Mouse (Mus musculus) left cerebral cortex, postnatal 14 days (tissue): Measurements from ENCODE around the gene Ccdc186. TPM values are rescaled to one million over a fixed set of nuclear protein-coding genes. Genes with fewer than 3 reads are reported as not detected.
"Not testable (repeated sequence)": the region's sequence is repeated elsewhere in the genome, so short reads cannot be mapped to it uniquely, and the experiment has no call there.

Experiments used
- DNase-seq, 2 experiments: peaks; one replicate each; pipeline ENCODE4 v3.0.0; 2021 to 2022; ENCODE audit warnings: low spot score in 2 of 2, mixed read lengths in 1 of 2
- intact Hi-C: fragments of 180-260 bp; cut with DNase I; formaldehyde crosslinking; loops from one replicate; pipeline ENCODE4 v1.15.1; 2025
- total RNA-seq, 2 experiments: library from RNA; stranded (reverse); gene quantifications; 2 replicates each; pipeline ENCODE4 v1.2.3; 2021

The Ccdc186 gene
- total RNA-seq, 2 experiments from 2014 or later: 43.6 to 47.2 TPM

GRCm38 (mm10) chr19:56762686-56763085, 59.3 kb downstream of the Ccdc186 start:
- DNase-seq: no peak
- intact Hi-C loops: no loop called here

GRCm38 (mm10) chr19:56761727-56762126, 60.3 kb downstream of the Ccdc186 start:
- intact Hi-C loops: no loop called here

GRCm38 (mm10) chr19:56761096-56761495, 60.9 kb downstream of the Ccdc186 start:
- intact Hi-C loops: no loop called here
- no peak for DNase-seq

More at GRCm38 (mm10) chr19:56761727-56762126, 60.3 kb downstream of the Ccdc186 start:
- no peak for DNase-seq

- intact Hi-C loops: no loop called here
- no peak for DNase-seq
Observed at GRCm38 (mm10) chr19:56760306-56760940, 61.6 kb downstream of the Ccdc186 start.

- DNase-seq: peak in 1 of 2 experiments; percentile 55
- intact Hi-C loops: no loop called here
Observed at GRCm38 (mm10) chr19:56759740-56760139, 62.2 kb downstream of the Ccdc186 start.

GRCm38 (mm10) chr19:56758311-56758710, 63.7 kb downstream of the Ccdc186 start:
- DNase-seq: no peak
- intact Hi-C loops: no loop called here

GRCm38 (mm10) chr19:56756412-56756811, 65.6 kb downstream of the Ccdc186 start:
- intact Hi-C loops: no loop called here

GRCm38 (mm10) chr19:56754456-56754855, 67.5 kb downstream of the Ccdc186 start:
- DNase-seq, intact Hi-C loops: not testable (repeated sequence)

More at GRCm38 (mm10) chr19:56756412-56756811, 65.6 kb downstream of the Ccdc186 start:
- DNase-seq: no peak

GRCm38 (mm10) chr19:56750709-56751108, 71.3 kb downstream of the Ccdc186 start:
- intact Hi-C loops: no loop called here
- no peak for DNase-seq

GRCm38 (mm10) chr19:56749343-56749742, 72.6 kb downstream of the Ccdc186 start:
- DNase-seq: no peak
- intact Hi-C loops: no loop called here

- DNase-seq: peak in 1 of 2 experiments; percentile 45
- intact Hi-C loops: no loop called here
Observed at GRCm38 (mm10) chr19:56747878-56748277, 74.1 kb downstream of the Ccdc186 start.

- intact Hi-C loops: no loop called here
Observed at GRCm38 (mm10) chr19:56746618-56747017, 75.4 kb downstream of the Ccdc186 start.

GRCm38 (mm10) chr19:56745528-56745927, 76.5 kb downstream of the Ccdc186 start:
- intact Hi-C loops: no loop called here

More at GRCm38 (mm10) chr19:56746618-56747017, 75.4 kb downstream of the Ccdc186 start:
- DNase-seq: no peak

GRCm38 (mm10) chr19:56745061-56745460, 76.9 kb downstream of the Ccdc186 start:
- no peak for DNase-seq

More at GRCm38 (mm10) chr19:56745528-56745927, 76.5 kb downstream of the Ccdc186 start:
- no peak for DNase-seq

More at GRCm38 (mm10) chr19:56745061-56745460, 76.9 kb downstream of the Ccdc186 start:
- intact Hi-C loops: no loop called here

Other genes starting within 250 kb of the Ccdc186 start
- gene Adrb1, start 100.0 kb downstream of the Ccdc186 start, total RNA-seq: 10 to 100 TPM; 40.1 to 43.9 TPM
- under 1 TPM; 0.44 to 0.68 TPM for gene Tdrd1, start 4.0 kb upstream of the Ccdc186 start, total RNA-seq
- gene Vwa2, start 52.1 kb upstream of the Ccdc186 start, total RNA-seq: under 1 TPM in 1 of 2 experiments, not detected in 1; 0.11 TPM
- gene Afap1l2, start 186.0 kb upstream of the Ccdc186 start, total RNA-seq: 10 to 100 TPM; 11.9 to 13.4 TPM